Mouse (Mus musculus): ENCODE data around the gene Terf2ip. TPM values are rescaled to one million over a fixed set of nuclear protein-coding genes. Genes with fewer than 3 reads are reported as not detected.

Gene Terf2ip
- polyA plus RNA-seq, 1 experiment from 2014 or later = 6.0 TPM

- Histone ChIP-seq H3K36me3 (replicated peaks) (peaks cover 25% of the 10 kb centered on the region), H3K27ac (replicated peaks) (no peak overlapping the region), H3K4me1 (replicated peaks) (peaks cover 44% of the 10 kb centered on the region), H3K4me2 (peak overlapping the region; percentile 98), H3K9ac (no peak overlapping the region), H3K27me3 (no peaks in the 10 kb centered on the region), H3K4me3 (replicated peaks) (0 out of 2 replicates have a peak overlapping the region, but pooled peaks have one; percentile 94), H3K9me3 (replicated peaks) (no peaks in the 10 kb centered on the region)
- WGBS (ENCODE audit: insufficient replicate concordance) = 67% methylated on average over 7 of the region's 7 CpGs
- no peak for ATAC-seq (ENCODE audit: insufficient read depth)
Observed at GRCm38 (mm10) chr8:112009558-112009957, 1.6 kb upstream of the Terf2ip start.

- Histone ChIP-seq H3K4me2 (peak overlapping the region; percentile 98), H3K9me3 (replicated peaks) (no peaks in the 10 kb centered on the region), H3K4me3 (replicated peaks) (peak overlapping the region; percentile 94), H3K27ac (replicated peaks) (peak overlapping the region; percentile 85), H3K9ac (peak overlapping the region; percentile 84), H3K4me1 (replicated peaks) (peaks cover 44% of the 10 kb centered on the region), H3K36me3 (replicated peaks) (peaks cover 16% of the 10 kb centered on the region; the same call in 1 of the 2 replicates), H3K27me3 (no peaks in the 10 kb centered on the region)
- under 1% methylated on average over 40 of the region's 40 CpGs for WGBS (ENCODE audit: insufficient replicate concordance)
- peak; percentile 51 for ATAC-seq (ENCODE audit: insufficient read depth)
Observed at GRCm38 (mm10) chr8:112011816-112012242, 631 bp downstream of the Terf2ip start.

GRCm38 (mm10) chr8:112014936-112015335, 3.7 kb downstream of the Terf2ip start, which contains the start of gene Gm6793:
TSS of gene Gm6793 (minus strand) at chr8:112015036.
- WGBS (ENCODE audit: insufficient replicate concordance) = 83% methylated on average over 11 of the region's 11 CpGs
- Histone ChIP-seq H3K9me3 (replicated peaks) (no peaks in the 10 kb centered on the region), H3K4me2 (no peak within 1 kb of the TSS), H3K36me3 (replicated peaks) (peaks cover 29% of the 10 kb centered on the region), H3K27ac (replicated peaks) (no peak within 1 kb of the TSS), H3K4me1 (replicated peaks) (peaks cover 19% of the 10 kb centered on the region), H3K27me3 (no peaks in the 10 kb centered on the region), H3K9ac (no peak within 1 kb of the TSS), H3K4me3 (replicated peaks) (no peak within 1 kb of the TSS)
- ATAC-seq (ENCODE audit: insufficient read depth) = no peak

GRCm38 (mm10) chr8:112029455-112029854, 18.3 kb downstream of the Terf2ip start:
- Histone ChIP-seq H3K9me3 (replicated peaks) (no peaks in the 10 kb centered on the region), H3K27me3 (no peaks in the 10 kb centered on the region), H3K27ac (replicated peaks) (no peak overlapping the region), H3K4me3 (replicated peaks) (no peak overlapping the region), H3K9ac (no peak overlapping the region), H3K4me2 (no peak overlapping the region), H3K4me1 (replicated peaks) (no peaks in the 10 kb centered on the region), H3K36me3 (replicated peaks) (no peaks in the 10 kb centered on the region)
- ATAC-seq (ENCODE audit: insufficient read depth) = no peak
- WGBS (ENCODE audit: insufficient replicate concordance) = 55% methylated on average over 7 of the region's 7 CpGs

GRCm38 (mm10) chr8:112030663-112031062, 19.5 kb downstream of the Terf2ip start:
- no peak for ATAC-seq (ENCODE audit: insufficient read depth)
- Histone ChIP-seq H3K4me1 (replicated peaks) (no peaks in the 10 kb centered on the region), H3K4me2 (no peak overlapping the region), H3K27me3 (no peaks in the 10 kb centered on the region), H3K27ac (replicated peaks) (no peak overlapping the region), H3K9ac (no peak overlapping the region), H3K9me3 (replicated peaks) (no peaks in the 10 kb centered on the region), H3K36me3 (replicated peaks) (no peaks in the 10 kb centered on the region), H3K4me3 (replicated peaks) (no peak overlapping the region)
- 54% methylated on average over 6 of the region's 6 CpGs for WGBS (ENCODE audit: insufficient replicate concordance)

- H3K9ac ChIP-seq = no peak overlapping the region
- no peaks in the 10 kb centered on the region for H3K4me1 ChIP-seq (replicated peaks)
- 65% methylated on average over 7 of the region's 7 CpGs for WGBS (ENCODE audit: insufficient replicate concordance)
Observed at GRCm38 (mm10) chr8:112033071-112033470, 21.9 kb downstream of the Terf2ip start.

GRCm38 (mm10) chr8:112034603-112035002, 23.4 kb downstream of the Terf2ip start:
- ATAC-seq (ENCODE audit: insufficient read depth) = 0 out of 2 replicates have a peak, but pooled peaks have one; percentile 9
- H3K4me1 ChIP-seq (replicated peaks) = no peaks in the 10 kb centered on the region
- WGBS (ENCODE audit: insufficient replicate concordance) = 4% methylated on average over 8 of the region's 8 CpGs
- H3K9ac ChIP-seq = no peak overlapping the region
- no peaks in the 10 kb centered on the region for H3K36me3 ChIP-seq (replicated peaks)
- H3K4me2 ChIP-seq = no peak overlapping the region
- no peak overlapping the region for H3K27ac ChIP-seq (replicated peaks)
- no peaks in the 10 kb centered on the region for H3K27me3 ChIP-seq
- H3K9me3 ChIP-seq (replicated peaks) = no peaks in the 10 kb centered on the region
- no peak overlapping the region for H3K4me3 ChIP-seq (replicated peaks)

More at GRCm38 (mm10) chr8:112033071-112033470, 21.9 kb downstream of the Terf2ip start:
- Histone ChIP-seq H3K27ac (replicated peaks) (no peak overlapping the region), H3K36me3 (replicated peaks) (no peaks in the 10 kb centered on the region), H3K4me2 (no peak overlapping the region), H3K4me3 (replicated peaks) (no peak overlapping the region), H3K9me3 (replicated peaks) (no peaks in the 10 kb centered on the region), H3K27me3 (no peaks in the 10 kb centered on the region)
- no peak for ATAC-seq (ENCODE audit: insufficient read depth)

- Histone ChIP-seq H3K27me3 (no peaks in the 10 kb centered on the region), H3K4me3 (replicated peaks) (no peak overlapping the region), H3K4me2 (no peak overlapping the region), H3K4me1 (replicated peaks) (no peaks in the 10 kb centered on the region), H3K27ac (replicated peaks) (no peak overlapping the region), H3K9me3 (replicated peaks) (no peaks in the 10 kb centered on the region), H3K36me3 (replicated peaks) (no peaks in the 10 kb centered on the region), H3K9ac (no peak overlapping the region)
- 67% methylated on average over 18 of the region's 18 CpGs for WGBS (ENCODE audit: insufficient replicate concordance)
- ATAC-seq (ENCODE audit: insufficient read depth) = no peak
Observed at GRCm38 (mm10) chr8:112037521-112037920, 26.3 kb downstream of the Terf2ip start.

GRCm38 (mm10) chr8:112045182-112045581, 34.0 kb downstream of the Terf2ip start:
- ATAC-seq (ENCODE audit: insufficient read depth) = no peak
- WGBS (ENCODE audit: insufficient replicate concordance) = 60% methylated on average over 5 of the region's 5 CpGs
- H3K4me2 ChIP-seq = no peak overlapping the region
- no peak overlapping the region for H3K9ac ChIP-seq
- H3K36me3 ChIP-seq (replicated peaks) = no peaks in the 10 kb centered on the region
- no peak overlapping the region for H3K27ac ChIP-seq (replicated peaks)
- no peak overlapping the region for H3K4me3 ChIP-seq (replicated peaks)
- no peaks in the 10 kb centered on the region for H3K27me3 ChIP-seq
- H3K4me1 ChIP-seq (replicated peaks) = no peaks in the 10 kb centered on the region
- H3K9me3 ChIP-seq (replicated peaks) = no peaks in the 10 kb centered on the region

GRCm38 (mm10) chr8:112045896-112046295, 34.7 kb downstream of the Terf2ip start:
- WGBS (ENCODE audit: insufficient replicate concordance) = 3% methylated on average over 7 of the region's 7 CpGs
- Histone ChIP-seq H3K9me3 (replicated peaks) (no peaks in the 10 kb centered on the region), H3K27ac (replicated peaks) (no peak overlapping the region), H3K4me3 (replicated peaks) (no peak overlapping the region), H3K9ac (no peak overlapping the region), H3K27me3 (no peaks in the 10 kb centered on the region), H3K36me3 (replicated peaks) (no peaks in the 10 kb centered on the region), H3K4me2 (no peak overlapping the region), H3K4me1 (replicated peaks) (no peaks in the 10 kb centered on the region)
- ATAC-seq (ENCODE audit: insufficient read depth) = no peak

GRCm38 (mm10) chr8:112048293-112048692, 37.1 kb downstream of the Terf2ip start:
- no peak overlapping the region for H3K4me3 ChIP-seq (replicated peaks)
- H3K4me2 ChIP-seq = no peak overlapping the region
- WGBS (ENCODE audit: insufficient replicate concordance) = 66% methylated on average over 6 of the region's 6 CpGs
- H3K36me3 ChIP-seq (replicated peaks) = no peaks in the 10 kb centered on the region
- no peak overlapping the region for H3K9ac ChIP-seq
- no peaks in the 10 kb centered on the region for H3K9me3 ChIP-seq (replicated peaks)
- no peak for ATAC-seq (ENCODE audit: insufficient read depth)
- H3K4me1 ChIP-seq (replicated peaks) = no peaks in the 10 kb centered on the region
- no peaks in the 10 kb centered on the region for H3K27me3 ChIP-seq
- H3K27ac ChIP-seq (replicated peaks) = no peak overlapping the region

- H3K27me3 ChIP-seq = no peaks in the 10 kb centered on the region
- H3K4me2 ChIP-seq = no peak overlapping the region
- H3K27ac ChIP-seq (replicated peaks) = no peak overlapping the region
- no peaks in the 10 kb centered on the region for H3K4me1 ChIP-seq (replicated peaks)
- no peak for ATAC-seq (ENCODE audit: insufficient read depth)
- no peak overlapping the region for H3K4me3 ChIP-seq (replicated peaks)
- H3K9me3 ChIP-seq (replicated peaks) = no peaks in the 10 kb centered on the region
- no peaks in the 10 kb centered on the region for H3K36me3 ChIP-seq (replicated peaks)
- 58% methylated on average over 6 of the region's 6 CpGs for WGBS (ENCODE audit: insufficient replicate concordance)
- no peak overlapping the region for H3K9ac ChIP-seq
Observed at GRCm38 (mm10) chr8:112049984-112050383, 38.8 kb downstream of the Terf2ip start.

Measured in liver, embryonic 15.5 days (tissue).